Mouse (Mus musculus) gastrocnemius, postnatal 4 days (tissue): Measurements from ENCODE around the gene Xlr. TPM values are rescaled to one million over a fixed set of nuclear protein-coding genes. Genes with fewer than 3 reads are reported as not detected.
"Not testable (repeated sequence)": the region's sequence is repeated elsewhere in the genome, so short reads cannot be mapped to it uniquely, and the experiment has no call there.

Experiments used
- DNase-seq, 2 experiments: peaks; one replicate each; pipeline ENCODE4 v3.0.0; 2021 to 2022; ENCODE audit warnings: low spot score in 2 of 2, mixed read lengths in 2 of 2
- long read RNA-seq, 2 experiments: library from polyadenylated mRNA; stranded (forward); transcript quantifications; one replicate each; pipeline ENCODE4 v2.0.0; 2021
- total RNA-seq, 2 experiments: library from RNA; stranded (reverse); gene quantifications; 2 replicates each; pipeline ENCODE4 v1.2.3; 2021

Xlr gene
- total RNA-seq, result under 1 TPM; 0.47 to 0.75 TPM
- long read RNA-seq, experiment 1, result 0 reads
- long read RNA-seq, experiment 2, result 0 reads

- not testable (repeated sequence) for DNase-seq
Measured at GRCm38 (mm10) chrX:53797519-53797918, at the start of gene Xlr. Gene Xlr (minus strand): TSS chrX:53797706.

GRCm38 (mm10) chrX:53799074-53799473 is 1.6 kb upstream of the Xlr start:
- no peak for DNase-seq

- no peak for DNase-seq
Measured at GRCm38 (mm10) chrX:53776276-53776675, 21.2 kb downstream of the Xlr start, which contains the start of gene Zfp36l3. Gene Zfp36l3 (minus strand): TSS chrX:53776394.

DNA sequence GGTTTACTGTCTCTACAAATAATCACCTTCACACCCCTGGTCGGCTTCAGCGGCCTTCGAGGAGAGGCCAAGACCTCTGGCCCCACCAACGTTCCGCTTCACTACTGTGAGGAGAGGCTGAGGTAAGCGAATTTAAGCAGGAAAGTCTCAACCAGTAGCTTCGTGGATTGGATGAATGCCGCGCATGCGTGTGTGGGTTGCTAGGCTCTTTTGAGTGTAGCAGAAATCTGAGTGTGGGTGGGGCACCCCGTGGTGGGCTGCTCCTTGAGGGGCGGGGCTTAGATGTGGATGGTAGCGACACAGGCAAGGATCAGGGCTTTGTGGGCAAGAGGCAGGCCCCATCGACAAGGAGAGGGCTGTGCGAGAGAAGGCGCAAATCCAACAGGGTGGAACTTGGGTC is 39.8 kb downstream of the Xlr start, which contains the start of gene 1700013H16Rik:
Gene 1700013H16Rik, minus strand, starts transcription at position 96 of the 400 bp plus-strand sequence.
- no peak for DNase-seq

GRCm38 (mm10) chrX:53752851-53753250 is 44.7 kb downstream of the Xlr start:
- no peak for DNase-seq

DNA sequence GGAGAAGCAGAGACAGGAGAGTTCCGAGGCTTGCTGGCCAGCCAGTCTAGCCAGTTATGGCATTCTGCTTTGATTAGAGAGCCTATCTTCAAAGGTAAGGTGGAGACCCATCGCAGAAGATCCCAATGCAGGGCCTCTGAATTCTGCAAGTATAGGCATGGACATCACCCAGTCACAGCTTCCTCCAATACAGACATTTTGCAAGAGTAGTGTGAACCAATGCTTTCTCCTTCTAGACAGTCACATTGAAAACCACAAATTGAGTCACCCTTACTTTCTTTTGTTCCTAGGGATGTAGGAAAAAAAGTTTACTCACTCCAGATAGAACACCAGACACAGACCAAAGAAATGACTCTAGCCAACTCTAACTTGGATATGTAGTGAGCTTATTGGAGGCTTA is 68.5 kb downstream of the Xlr start:
- no peak for DNase-seq

Other genes starting within 250 kb of the Xlr start
- 10 to 100 TPM; 20.6 to 22.4 TPM for gene Rtl8c, start 189.7 kb downstream of the Xlr start, total RNA-seq
- gene Gm14597, start 188.7 kb downstream of the Xlr start, total RNA-seq, result not detected
- gene Rtl8a, start 154.0 kb downstream of the Xlr start, total RNA-seq, result 100 to 1,000 TPM; 114 to 144 TPM
- gene Rtl8b, start 127.3 kb downstream of the Xlr start, total RNA-seq, result 100 to 1,000 TPM; 103 to 122 TPM
- not detected for gene 4930502E18Rik, start 72.9 kb downstream of the Xlr start, total RNA-seq
- gene 1700013H16Rik, start 39.9 kb downstream of the Xlr start, total RNA-seq, result not detected
- gene Zfp36l3, start 21.3 kb downstream of the Xlr start, total RNA-seq, result not detected